Mouse (Mus musculus): ENCODE measurements around the gene Gm49450.
"Not testable (repeated sequence)": the region's sequence is repeated elsewhere in the genome, so short reads cannot be mapped to it uniquely, and the experiment has no call there.

Gm49450 gene

DNA sequence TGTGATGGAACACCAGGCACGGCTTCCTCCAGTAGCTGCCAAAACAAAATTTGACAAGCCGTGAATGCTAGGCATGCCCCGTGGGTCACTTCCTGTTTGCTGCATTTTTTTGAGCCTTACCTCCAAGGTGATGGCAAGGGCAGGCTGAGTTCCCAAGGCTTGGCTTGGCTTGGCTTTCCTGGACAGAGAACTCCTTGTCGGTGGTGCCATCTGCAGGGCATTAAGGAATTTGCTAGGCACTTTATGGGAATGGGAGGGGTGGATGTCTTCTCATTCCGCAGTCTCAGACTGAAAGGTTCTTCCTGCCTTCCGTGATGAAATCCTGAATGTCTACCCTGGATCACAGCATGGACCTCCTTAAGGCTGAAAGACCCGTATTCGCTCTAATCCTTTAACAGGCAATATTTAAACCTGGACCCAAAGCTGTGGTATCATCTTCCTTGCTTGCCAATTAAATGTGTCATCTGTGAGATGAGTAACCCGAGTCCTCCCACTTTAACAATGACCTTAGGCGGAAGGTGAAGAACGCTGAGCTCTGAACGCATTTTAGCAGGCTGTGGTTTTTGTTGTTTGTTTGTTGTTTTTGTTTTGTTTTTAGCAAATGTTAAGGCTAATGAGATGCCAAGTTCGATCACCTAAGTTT, 24.6 kb downstream of the Gm49450 start:
- DNase-seq (ENCODE audit: low read depth, low spot score): no peak

DNA sequence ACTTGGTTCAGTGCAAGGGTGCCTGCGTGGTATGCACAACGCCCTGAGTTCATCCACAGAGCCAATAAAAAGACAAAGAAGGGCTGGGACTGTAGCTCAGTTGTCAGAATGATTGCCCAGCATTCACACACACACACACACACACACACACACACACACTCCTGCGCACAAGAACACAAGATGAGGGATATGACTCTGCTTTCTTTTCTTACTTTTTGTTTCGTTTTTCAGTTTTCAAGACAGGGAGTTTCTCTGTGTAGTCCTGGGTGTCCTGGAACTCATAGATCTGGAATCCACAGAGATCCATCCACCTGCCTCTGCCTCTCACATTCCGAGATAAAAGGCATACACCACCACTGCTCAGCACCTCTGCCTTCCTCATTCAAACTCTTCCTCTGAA, 25.8 kb downstream of the Gm49450 start:
- DNase-seq (ENCODE audit: low read depth, low spot score): no peak

DNA sequence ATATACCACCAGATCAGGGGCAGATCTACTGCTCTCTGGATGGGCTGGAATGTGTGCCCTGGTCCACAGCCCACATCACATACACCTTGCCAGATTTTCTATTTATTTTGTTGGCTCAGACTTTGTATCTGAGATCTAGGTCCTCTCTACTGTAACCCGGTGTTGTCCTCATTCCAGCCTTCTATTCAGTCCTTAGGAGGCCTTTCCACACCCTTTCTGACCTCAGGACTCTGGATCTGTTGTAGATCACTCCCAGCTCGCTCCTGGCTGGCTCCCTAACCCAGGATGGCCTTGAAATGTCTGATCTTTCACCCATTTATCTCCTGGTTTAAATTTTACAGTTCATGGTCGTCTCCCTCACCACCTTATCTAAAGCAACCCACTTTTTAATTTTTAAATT, 28.7 kb downstream of the Gm49450 start:
- no peak for DNase-seq (ENCODE audit: low read depth, low spot score)

DNA sequence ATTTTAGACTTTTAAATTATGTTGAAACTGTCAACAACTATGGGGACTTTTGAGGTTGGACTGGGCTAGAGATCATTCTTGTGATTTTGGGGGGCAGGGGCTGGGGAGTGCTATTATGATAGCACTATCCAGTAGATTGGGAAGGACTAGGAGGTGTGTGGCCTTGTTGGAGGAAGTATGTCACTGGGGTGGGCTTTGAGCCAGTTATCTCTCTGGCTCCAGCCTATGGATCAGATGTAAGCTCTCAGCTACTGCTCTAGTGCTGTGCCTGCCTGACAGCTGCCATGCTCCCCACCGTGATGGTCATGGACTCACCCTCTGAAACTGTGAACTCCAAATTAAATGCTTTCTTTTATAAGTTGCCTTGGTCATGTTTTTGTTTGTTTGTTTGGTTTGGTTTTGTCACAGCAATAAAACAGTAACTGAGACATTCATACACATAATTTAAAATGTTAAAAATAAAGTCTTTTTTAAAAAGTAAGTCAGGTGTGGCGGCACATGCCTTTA, 30.3 kb downstream of the Gm49450 start:
- DNase-seq (ENCODE audit: low read depth, low spot score): no peak

DNA sequence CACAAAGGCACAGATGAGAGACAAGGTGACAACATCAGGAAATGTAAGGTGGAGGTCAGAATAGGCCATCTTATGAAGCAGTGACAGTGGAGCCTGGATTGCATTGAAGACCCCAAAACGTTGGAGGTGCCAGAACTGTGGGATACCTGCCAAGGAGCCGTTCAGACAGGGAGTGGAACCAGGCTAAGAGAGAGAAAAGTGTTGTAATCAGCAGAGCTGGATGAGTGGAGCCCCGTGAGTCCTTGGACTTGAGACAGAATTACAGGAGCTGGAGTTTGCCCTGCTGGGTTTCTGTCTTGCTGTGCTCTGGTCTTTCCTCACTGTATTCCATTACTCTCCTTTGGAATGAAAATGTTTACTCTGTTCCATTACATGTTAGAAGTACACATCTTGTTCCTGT, 30.8 kb downstream of the Gm49450 start:
- no peak for DNase-seq (ENCODE audit: low read depth, low spot score)

DNA sequence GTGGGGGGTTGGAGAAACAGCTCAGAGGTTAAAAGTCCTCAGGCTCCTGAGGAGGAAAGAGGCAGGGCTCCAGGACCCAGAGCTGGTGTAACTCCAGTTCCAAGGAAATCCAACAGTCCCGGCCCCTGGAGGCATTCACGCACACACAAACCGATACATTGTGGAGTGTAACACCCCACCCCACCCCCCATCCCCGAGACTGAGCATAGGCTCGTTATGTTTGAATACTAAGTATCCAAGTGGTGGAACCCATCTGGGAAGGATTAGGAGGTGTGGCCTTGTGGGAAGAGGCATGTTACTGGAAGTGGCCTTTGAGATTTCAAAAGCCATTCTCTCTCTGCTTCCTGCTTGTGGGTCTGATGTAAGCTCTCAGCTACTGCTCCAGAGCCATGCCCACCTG, 31.8 kb downstream of the Gm49450 start:
- no peak for DNase-seq (ENCODE audit: low read depth, low spot score)

DNA sequence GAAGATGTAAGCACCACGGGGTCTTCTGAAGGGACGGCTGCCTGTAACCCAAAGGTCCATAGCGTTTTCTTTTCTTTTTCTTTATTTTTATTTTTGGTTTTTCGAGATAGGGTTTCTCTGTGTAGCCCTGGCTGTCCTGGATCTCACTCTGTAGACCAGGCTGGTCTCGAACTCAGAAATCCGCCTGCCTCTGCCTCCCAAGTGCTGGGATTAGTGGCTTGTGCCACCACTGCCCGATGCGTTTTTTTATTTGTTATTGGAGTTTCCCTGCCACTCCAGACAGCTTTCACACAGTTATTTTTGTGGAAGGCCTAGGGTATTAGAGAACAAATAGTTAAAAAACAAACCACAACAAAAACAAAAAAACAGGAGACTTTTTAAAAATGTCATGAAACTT, 34.9 kb downstream of the Gm49450 start:
- not testable (repeated sequence) for DNase-seq (ENCODE audit: low read depth, low spot score)

DNA sequence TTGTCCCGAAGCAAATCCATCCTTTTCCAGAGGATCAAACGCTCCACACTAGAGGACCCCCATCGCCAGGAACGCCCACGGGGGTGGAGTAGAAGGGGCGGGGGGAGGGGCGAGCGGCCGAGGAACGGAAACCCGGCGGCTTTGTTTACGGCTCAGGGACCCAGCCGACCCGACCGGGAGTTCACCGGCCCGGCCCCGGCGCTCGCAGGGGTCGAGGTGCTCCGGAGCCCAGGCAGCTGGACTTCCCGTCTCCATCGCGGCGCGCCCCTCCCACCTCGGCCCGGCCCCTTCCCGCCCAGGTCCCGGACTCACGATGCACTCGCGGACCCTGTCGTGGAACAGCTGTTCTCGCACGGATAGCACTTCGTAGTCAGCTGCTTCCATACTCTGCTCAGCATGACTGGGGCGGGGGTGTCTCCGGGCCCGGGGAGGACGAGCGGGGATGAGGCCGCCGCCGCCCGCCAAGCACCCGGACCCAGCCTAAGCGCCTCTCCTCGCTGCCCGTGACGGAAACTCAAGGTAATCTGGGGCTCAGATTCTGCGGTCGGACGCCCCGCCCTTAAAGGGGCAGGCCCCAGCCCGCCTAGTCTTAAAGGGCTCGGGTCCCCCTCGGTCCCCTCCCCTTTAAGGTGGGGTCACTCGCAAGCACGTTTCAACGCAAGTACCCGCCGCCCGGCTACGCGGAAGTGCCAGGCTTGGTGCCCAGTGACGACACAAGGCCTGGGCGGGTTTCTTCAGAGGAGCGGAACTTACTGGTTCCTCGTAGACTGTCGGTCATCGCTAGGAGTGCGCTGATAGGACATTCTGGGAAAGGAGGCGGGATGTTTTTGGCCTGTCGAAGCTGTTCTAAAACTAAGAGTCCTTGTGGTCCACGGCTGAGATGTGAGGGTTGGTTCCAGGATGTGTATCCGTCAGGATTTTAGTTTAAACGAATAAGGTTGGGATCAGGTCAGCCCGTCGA, 35.5 kb downstream of the Gm49450 start, which contains the start of gene Lmbr1l:
Lmbr1l (minus strand) TSS at position 694 of the 961 bp plus-strand sequence.
- DNase-seq (ENCODE audit: low read depth, low spot score): peak; percentile 99

DNA sequence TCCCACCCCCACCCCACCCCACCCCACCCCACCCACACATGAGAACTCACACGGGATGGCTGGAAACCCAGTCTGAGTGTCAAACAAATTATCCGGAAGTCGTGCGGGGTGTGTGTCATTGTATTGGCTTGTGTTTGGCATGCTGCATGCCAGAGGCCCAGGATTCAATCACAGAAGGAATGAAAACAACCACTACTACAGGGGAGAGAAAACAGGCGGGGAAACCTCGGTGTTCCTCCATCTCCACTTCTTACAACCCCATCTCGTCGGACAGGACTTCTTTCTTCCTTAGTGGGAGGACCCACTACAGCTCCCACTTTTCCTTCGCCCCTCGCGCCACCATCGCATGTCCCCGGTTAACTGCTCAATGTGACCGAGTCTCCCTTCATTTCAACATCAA, 36.3 kb downstream of the Gm49450 start:
- DNase-seq (ENCODE audit: low read depth, low spot score): no peak

DNA sequence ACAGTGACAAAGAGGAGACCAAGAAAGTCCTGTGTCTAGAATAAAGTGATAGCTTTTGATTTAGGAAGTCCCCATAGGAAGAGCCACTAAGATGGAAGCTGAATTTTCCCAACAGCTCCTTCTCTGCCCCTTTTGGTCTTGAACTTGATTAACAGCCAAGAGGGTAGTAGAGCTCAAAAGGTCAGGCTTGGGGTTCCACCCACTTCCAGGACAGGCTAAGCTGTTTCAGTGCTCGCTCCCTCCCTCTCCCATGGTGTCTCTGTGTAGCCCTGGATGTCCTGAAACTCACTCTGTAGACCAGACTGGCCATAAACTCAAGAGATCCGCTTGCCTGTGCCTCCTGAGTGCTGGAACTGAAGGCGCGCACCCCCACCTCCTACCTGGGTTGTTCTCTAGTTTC, 37.3 kb downstream of the Gm49450 start:
- DNase-seq (ENCODE audit: low read depth, low spot score): no peak

DNA sequence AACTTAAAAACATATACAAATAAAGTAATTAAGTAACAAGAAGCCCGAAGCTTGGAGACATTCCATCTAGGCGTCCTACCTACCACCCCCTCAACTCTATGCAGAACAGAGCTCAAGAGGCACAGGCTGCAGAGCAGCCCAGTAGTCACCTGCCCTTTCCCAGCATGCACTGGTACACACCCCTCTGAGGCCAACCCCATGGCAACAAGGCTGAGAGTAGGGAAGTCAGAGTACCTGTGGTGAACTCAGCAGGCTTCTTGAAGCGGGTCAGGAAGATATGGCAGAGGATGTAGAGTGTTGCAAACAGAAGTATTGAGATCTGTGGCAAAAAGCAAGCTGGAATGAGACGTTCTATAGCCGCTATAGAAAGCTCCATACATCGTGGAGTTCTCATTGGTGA, 38.4 kb downstream of the Gm49450 start:
- no peak for DNase-seq (ENCODE audit: low read depth, low spot score)

DNA sequence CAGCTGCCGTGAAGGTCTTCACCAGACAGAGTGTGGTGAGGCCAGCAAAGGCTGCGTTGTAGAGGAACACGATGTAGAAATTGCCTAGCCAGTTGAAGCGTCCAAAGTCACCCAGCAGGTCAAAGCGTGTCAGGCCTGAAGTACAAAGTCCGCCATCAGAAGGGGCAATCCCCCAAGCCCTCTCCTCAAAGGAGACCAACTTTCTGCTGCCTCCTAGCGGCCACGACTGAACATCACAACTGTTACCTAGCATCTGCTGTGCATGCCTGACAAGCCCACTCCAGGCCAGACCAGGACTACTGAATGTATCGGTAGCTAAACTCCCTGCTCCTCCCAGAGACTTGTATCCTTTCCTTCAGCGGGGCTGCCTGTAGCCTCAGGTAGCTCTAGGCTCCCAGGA, 48.7 kb downstream of the Gm49450 start:
- DNase-seq (ENCODE audit: low read depth, low spot score): no peak

DNA sequence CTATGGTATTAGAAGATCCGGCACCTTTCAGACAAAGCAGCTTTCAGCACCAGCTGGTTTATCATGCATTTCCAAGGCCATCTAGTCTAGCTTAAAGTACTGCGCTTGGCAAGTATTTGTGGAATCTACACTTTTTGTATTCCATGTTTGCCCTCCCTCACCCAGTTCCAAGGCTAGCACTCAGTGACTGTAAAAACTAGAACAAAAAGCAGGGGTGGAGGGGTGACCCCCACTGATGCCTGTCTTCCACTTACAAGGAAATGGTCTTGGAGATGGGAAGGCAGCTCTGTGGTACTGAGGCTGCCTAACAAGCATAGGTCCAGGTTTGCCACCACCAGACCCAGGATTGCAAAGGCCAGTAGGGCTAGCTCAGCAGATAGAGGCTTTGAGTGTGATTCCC, 50.8 kb downstream of the Gm49450 start:
- no peak for DNase-seq (ENCODE audit: low read depth, low spot score)

DNA sequence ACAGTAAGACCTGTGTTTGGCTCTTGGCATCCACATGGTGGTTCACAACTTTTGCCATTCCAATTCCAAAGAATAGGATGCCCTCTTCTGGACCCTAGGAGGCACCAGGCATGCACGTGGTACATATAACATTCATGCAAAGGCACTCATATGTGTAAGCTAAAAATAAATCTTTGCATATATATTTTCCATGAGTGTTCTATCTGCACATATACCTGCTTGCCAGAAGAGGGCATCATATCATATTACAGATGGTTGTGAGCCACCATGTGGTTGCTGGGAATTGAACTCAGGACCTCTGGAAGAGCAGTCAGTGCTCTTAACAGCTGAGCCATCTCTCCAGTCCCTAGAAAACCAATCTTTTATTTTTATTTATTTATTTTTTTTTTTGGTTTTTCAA, 51.8 kb downstream of the Gm49450 start:
- DNase-seq (ENCODE audit: low read depth, low spot score): no peak

DNA sequence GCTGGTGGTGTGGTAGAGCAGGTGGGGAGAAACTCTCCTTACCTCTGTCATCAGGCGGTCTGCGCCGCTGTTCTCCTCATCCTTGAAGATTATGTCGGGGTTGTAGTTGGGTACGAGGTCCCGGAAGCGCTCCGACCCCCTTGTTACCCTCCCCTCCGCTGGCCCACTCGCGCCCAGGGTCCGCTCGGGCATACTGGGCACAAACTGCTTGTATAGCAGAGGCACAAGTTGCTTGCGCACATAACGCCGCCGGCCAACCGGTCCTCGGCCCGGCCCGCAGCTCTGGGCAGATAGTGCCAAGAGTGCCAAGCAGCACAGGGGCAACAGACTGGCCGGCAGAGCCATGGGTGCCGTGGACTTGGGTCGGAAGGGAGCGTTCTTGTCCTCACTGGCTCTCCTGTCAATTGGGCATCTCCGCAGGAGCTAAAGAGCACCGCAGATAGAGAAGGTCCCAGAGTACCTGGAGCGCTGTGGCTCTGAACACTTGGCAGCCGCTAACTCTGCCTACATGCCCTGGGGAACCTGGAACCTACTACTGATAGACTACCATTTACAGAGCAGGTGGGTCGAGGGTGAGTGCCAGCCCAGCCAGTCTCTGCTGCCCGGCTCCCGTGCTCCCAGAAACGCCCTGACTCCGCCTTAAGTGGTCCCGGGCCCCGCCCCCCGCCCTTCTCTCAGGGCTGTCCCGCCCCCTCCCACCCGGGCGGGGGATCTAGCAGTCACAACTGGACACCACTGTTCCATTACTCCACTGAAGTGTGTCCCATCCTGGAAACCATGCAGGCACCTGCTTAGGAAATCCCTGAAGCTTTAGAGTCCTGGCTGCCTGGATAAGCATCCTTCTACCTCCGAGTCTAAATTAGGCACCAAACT, 55.2 kb downstream of the Gm49450 start, which contains the start of gene Dhh:
Dhh (minus strand) TSS at position 613 of the 873 bp plus-strand sequence.
- DNase-seq (ENCODE audit: low read depth, low spot score): no peak

DNA sequence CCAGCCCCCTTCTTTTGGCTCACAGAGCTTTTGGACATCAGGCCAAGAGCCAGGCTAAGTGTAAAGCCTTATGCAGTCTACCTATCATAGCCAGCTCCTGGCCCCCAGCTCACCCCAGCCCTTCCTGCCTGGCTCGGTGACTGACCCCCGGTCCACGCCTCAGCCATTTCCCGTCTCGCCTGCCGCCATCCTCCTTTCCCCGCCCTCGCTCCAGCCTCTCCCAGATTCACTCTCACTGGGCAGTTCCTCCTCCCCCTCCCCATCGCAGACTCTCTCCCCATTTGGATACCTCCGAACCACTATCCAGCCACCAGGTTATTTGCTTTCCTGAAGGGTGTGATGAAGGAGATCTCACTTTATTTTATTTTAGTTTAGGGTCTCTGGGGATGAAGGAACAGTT, 55.9 kb downstream of the Gm49450 start:
- DNase-seq (ENCODE audit: low read depth, low spot score): no peak

DNA sequence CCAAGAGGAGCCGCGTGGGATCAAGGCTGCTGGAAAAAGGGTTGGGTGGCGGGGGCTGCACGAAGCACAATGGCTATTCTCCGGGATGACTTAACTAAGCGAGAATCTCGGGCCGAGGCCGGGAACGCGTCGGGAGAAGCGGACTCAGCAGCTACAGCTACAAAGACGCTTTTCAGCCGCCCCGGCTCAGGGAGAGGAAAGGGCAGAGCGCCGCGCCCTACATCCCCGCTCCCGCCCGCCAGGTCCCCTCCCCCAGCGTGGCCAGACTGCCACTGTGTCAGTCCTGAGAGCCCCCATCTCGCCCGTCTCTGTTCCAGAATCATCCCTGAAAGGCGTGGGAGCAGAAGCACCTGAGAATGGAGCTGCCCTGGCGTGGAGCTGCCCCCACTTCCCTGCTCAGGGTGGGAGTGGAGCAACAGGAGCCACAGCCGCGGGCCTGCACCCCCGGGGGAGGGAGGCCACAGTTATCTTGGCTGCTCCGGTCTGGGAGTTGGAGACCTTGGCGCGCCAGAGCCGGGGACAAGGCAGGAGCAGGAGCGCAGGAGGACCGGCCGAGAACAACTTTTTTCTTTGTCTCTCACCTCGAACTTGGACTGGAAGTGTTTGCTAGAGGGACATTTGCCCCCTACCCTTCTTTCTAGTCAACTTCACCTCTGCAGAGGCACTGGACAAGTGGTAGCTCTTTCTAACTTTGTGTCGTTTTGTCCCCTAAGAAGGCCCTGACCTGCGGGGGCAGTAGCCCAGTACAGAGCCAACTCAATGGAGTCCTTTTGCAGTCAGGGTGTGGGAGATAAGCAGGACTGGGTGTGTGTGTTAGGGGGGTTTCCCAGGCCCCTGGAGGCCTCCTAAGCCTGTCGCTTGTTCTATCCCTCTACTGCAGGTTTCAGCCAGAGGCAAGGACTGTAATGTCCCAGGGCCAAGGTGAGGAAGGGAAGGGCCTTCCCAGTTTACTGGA, 57.4 kb downstream of the Gm49450 start:
- no peak for DNase-seq (ENCODE audit: low read depth, low spot score)

DNA sequence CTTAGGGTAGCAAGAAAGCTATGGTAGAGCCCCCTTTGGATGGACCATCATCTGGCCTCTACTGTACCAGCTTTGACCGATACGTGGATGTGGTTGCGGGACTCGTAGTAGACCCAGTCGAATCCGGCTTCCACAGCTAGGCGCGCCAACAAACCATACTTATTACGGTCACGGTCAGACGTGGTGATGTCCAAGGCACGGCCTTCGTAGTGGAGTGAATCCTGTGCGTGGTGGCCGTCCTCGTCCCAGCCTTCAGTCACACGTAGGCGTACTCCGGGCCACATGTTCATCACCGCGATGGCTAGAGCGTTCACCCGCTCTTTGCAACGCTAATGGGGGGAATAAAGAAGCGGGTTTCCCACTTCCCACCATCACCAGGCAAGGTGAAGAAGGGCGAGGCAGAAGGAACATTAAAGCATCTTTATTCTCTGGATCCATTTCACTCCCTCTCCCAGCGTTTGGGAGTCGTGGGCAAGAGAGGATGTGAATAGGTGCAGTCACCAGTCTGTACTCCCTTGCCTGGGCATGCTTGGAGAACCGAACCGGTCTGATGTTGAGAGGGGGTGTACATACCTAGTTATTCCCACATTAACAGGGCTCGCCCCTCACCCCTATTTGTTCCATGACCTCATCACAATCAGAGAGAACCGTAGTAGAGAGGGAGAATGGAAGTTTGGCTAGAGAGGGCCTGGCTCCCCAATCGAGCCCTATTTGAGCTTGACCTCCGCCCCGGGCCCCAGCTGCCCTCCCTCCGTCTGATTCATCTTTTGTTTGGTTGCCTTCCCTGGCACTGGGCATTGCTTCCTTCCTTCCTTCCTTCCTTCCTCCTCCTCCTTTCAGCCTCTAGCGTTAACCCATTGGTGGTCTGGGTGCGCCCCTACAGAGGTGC, 58.4 kb downstream of the Gm49450 start:
- no peak for DNase-seq (ENCODE audit: low read depth, low spot score)

DNA sequence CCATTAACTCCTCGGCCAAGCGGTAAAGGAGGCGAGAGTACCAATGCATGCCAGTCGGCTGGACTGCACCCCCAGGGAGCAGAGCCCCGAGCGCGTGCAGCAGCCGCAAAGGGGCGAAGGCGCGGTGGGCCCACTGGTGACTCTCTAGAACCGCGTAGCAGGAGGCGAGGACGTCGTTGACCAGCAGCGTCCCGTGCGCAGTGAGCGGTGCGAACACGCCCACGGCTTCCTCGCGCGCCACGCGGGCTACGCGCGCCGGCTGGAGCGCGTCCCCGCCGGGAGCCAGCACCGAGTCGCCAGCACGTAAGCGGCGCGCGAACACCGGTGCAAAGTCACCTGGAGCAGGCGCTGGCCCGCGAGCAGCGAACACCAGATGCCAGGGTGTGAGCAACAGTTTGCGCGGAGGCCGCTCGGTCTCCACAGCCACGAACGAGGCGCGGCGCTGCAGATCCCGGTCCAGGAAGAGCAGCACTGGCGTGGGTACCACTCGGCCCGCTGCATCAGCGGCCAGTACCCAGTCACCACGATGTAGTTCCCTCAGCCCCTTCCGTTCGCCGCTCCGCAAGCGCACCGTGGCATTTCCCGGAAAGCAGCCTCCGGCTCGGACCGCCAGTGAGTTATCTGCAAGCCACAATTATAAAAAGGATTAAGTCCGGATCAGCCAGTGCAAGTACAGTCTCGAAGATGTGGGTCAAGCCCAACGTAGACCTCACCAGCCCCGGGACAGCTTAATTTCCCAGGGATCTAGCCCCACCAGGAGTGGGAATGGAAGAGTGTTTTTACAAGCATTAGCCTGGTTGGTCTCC, 59.2 kb downstream of the Gm49450 start, which contains the start of gene Rhebl1:
Rhebl1 (minus strand) TSS at position 601 of the 806 bp plus-strand sequence.
- no peak for DNase-seq (ENCODE audit: low read depth, low spot score)

Measured in brain, embryonic 18.5 days (tissue).